ENCODE assay signal across 8 mouse cellular contexts in genomic region chr1:131937659-131938305, GRCm38 (mm10). TPM values are rescaled to one million over a fixed set of nuclear protein-coding genes. Genes with fewer than 3 reads are reported as not detected.
DNase-seq lines count a peak whose midpoint lies in the region; ATAC-seq and TF ChIP-seq lines count a peak whose summit lies in the region.

No protein-coding gene starts in this region.

- H3K4me3 ChIP-seq in cortical plate, adult 2 months (ENCODE audit: insufficient read depth, low read length), result no peak overlapping the region
- no peak overlapping the region for H3K4me3 ChIP-seq in kidney, adult 2 months (ENCODE audit: insufficient read depth, low read depth, low read length)
- H3K4me3 ChIP-seq in midbrain, embryonic 14.5 days (replicated peaks; ENCODE audit: low read depth, low read length), result no peak overlapping the region

- no peaks in the 10 kb centered on the region for H3K4me1 ChIP-seq in cortical plate, adult 2 months (ENCODE audit: control insufficient read depth, insufficient read depth, low read length)
- H3K4me1 ChIP-seq in kidney, adult 2 months (ENCODE audit: control insufficient read depth, insufficient read depth, low read length), result no peaks in the 10 kb centered on the region; the same call in 1 of the 2 replicates
- 0 out of 2 replicates have a peak, but pooled peaks cover 2% of the 10 kb centered on the region for H3K4me1 ChIP-seq in midbrain, embryonic 14.5 days (ENCODE audit: control insufficient read depth, insufficient read depth, low read length)

- TF ChIP-seq CTCF in cortical plate, adult 2 months (IDR thresholded peaks at IDR 0.05; ENCODE audit: extremely low read depth, insufficient read depth, low read length), result peak; percentile 92
- TF ChIP-seq CTCF in kidney, adult 2 months (conservative IDR thresholded peaks at IDR 0.05; ENCODE audit: insufficient read depth, insufficient read length, low read depth, low read length), result peak; percentile 97

- H3K27me3 ChIP-seq in kidney, adult 2 months (replicated peaks; ENCODE audit: control insufficient read depth, insufficient read depth, low read length), result no peaks in the 10 kb centered on the region
- no peaks in the 10 kb centered on the region for H3K27me3 ChIP-seq in midbrain, embryonic 14.5 days (ENCODE audit: control insufficient read depth, insufficient read depth, low read length)

- no peak overlapping the region for H3K9ac ChIP-seq in midbrain, embryonic 14.5 days (replicated peaks; ENCODE audit: low read length)

- 36% methylated on average over 6 of the region's 6 CpGs for WGBS in kidney, adult 2 months
- 41% methylated on average over 6 of the region's 6 CpGs for WGBS in midbrain, embryonic 14.5 days

- no peaks in the 10 kb centered on the region for H3K9me3 ChIP-seq in midbrain, embryonic 14.5 days (ENCODE audit: control insufficient read depth, low read length)

- ATAC-seq in midbrain, embryonic 14.5 days (ENCODE audit: low FRiP score, low TSS enrichment), result peak; percentile 43; the same call in 1 of the 2 replicates

- DNase-seq in ovary, adult 18-20 months (ENCODE audit: low spot score), result peak; percentile 47
- DNase-seq in ovary, postnatal 10 days (ENCODE audit: low spot score), result no peak
- DNase-seq in gonadal fat pad, adult 2 months (ENCODE audit: low read depth), result peak; percentile 71
- DNase-seq in kidney, adult 2 months, result peak; percentile 76
- DNase-seq in left cerebral cortex, postnatal 36 days (ENCODE audit: low spot score in 2 of 2), result peak; percentile 45 to 65
- DNase-seq in midbrain, embryonic 14.5 days, result peak; percentile 90
- peak; percentile 8 to 38 for DNase-seq in spleen, postnatal 36 days (ENCODE audit: low spot score in 2 of 2)

- H3K4me2 ChIP-seq in midbrain, embryonic 14.5 days (ENCODE audit: low read length), result no peak overlapping the region

- no peaks in the 10 kb centered on the region for H3K36me3 ChIP-seq in kidney, adult 2 months (ENCODE audit: control insufficient read depth, insufficient read depth, low read length)
- H3K36me3 ChIP-seq in midbrain, embryonic 14.5 days (ENCODE audit: control insufficient read depth, insufficient read depth, low read length), result peaks cover 16% of the 10 kb centered on the region

- no peak overlapping the region for H3K27ac ChIP-seq in cortical plate, adult 2 months (ENCODE audit: insufficient read depth, low read length)
- H3K27ac ChIP-seq in kidney, adult 2 months (ENCODE audit: insufficient read depth, low read depth, low read length), result no peak overlapping the region
- H3K27ac ChIP-seq in midbrain, embryonic 14.5 days (replicated peaks; ENCODE audit: low read depth, low read length), result no peak overlapping the region

- intact Hi-C loops in left cerebral cortex, postnatal 36 days (cut with DNase I), result loop anchor here (5.0 kb wide), 2 partner anchors 45 to 170 kb away; no protein-coding TSS in a partner anchor

- TF ChIP-seq POLR2A in cortical plate, adult 2 months (IDR thresholded peaks at IDR 0.05; ENCODE audit: extremely low read depth, insufficient read depth, low read length), result no peak
- TF ChIP-seq POLR2A in kidney, adult 2 months (IDR thresholded peaks at IDR 0.05; ENCODE audit: low read depth, low read length), result no peak

RNA-seq across cellular contexts. Expression of gene Slc45a3, which starts 25.0 kb away (rescaled TPM):
- polyA plus RNA-seq in cortical plate, adult 2 months (2012; rRNA removed), result 1.6 and 2.0 TPM in 2 replicates
- polyA plus RNA-seq in gonadal fat pad, adult 2 months (2012; rRNA removed), result 41.0 and 59.1 TPM in 2 replicates
- polyA plus RNA-seq in kidney, adult 2 months (2012; rRNA removed), result 30.5 and 37.8 TPM in 2 replicates
- 1 to 10 TPM; 1.0 to 1.4 TPM for total RNA-seq in left cerebral cortex, postnatal 36 days (2021)
- 2.6 and 6.4 TPM in 2 replicates for polyA plus RNA-seq in midbrain, embryonic 14.5 days (2014; fragmentation: Nextera tagmentation; extraction: Ambion mirVana)

RNA-seq across cellular contexts. Expression of gene Nucks1, which starts 27.4 kb away (rescaled TPM):
- 51.4 and 52.2 TPM in 2 replicates for polyA plus RNA-seq in cortical plate, adult 2 months (2012; rRNA removed)
- 11.0 and 19.8 TPM in 2 replicates for polyA plus RNA-seq in gonadal fat pad, adult 2 months (2012; rRNA removed)
- 8.4 and 14.3 TPM in 2 replicates for polyA plus RNA-seq in kidney, adult 2 months (2012; rRNA removed)
- total RNA-seq in left cerebral cortex, postnatal 36 days (2021), result 100 to 1,000 TPM; 144 to 148 TPM
- 39.6 and 59.8 TPM in 2 replicates for polyA plus RNA-seq in midbrain, embryonic 14.5 days (2014; fragmentation: Nextera tagmentation; extraction: Ambion mirVana)
